Mouse (Mus musculus) urinary bladder, postnatal 14 days (tissue): ENCODE measurements at regions not wholly inside any gene's neighbourhood (a gene's known extent, or its start where the extent isn't known, plus 50 kb on each side); places are given as distances from the start of the nearest gene placed in this dataset.

Source experiments
- DNase-seq: peaks from one replicate; pipeline ENCODE4 v3.0.0; 2021; ENCODE audit warnings: low spot score

- DNase-seq, result no peak
These were observed 62.0 kb upstream of the Rtl1 start for GRCm38 (mm10) chr12:109662179-109662578.

DNA sequence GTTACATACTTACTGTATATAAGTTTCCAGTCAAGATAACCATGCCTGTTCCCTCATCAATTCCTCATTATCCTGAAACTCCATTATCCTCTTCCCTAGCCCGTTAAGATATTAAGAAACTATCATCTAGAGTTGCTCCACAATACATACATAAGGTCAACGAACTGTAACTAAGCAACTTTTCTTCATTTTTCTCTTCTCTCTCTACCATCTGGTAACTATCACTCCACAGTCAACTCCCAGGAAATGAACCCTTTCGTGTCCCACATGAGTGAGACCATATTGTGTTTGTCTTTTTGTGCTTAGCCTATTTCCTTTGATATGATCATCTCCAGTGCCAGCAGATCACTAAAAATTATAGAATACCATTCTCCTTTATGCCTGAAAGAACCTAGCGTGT lies 74.6 kb upstream of the Rtl1 start:
- DNase-seq, result no peak

DNA sequence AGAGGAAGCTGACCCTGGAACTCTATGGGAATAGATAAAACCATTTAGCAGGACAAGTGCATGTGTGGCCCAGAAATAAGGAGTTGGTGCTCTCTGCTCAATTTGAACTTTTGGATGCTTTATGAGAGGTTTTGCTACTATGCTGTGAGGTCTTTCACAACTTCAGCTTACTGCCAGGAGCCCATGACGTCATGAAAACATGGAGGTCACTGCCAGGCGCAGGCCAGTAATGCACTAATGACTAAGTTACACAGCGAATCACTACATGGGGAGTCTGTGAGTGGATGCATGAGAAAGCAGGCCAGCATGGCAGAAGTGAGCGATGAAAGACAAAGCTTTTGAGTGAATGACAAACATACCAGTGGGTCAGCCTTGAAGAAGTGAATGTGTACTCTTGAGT lies 93.9 kb upstream of the Rtl1 start:
- DNase-seq, result no peak

DNA sequence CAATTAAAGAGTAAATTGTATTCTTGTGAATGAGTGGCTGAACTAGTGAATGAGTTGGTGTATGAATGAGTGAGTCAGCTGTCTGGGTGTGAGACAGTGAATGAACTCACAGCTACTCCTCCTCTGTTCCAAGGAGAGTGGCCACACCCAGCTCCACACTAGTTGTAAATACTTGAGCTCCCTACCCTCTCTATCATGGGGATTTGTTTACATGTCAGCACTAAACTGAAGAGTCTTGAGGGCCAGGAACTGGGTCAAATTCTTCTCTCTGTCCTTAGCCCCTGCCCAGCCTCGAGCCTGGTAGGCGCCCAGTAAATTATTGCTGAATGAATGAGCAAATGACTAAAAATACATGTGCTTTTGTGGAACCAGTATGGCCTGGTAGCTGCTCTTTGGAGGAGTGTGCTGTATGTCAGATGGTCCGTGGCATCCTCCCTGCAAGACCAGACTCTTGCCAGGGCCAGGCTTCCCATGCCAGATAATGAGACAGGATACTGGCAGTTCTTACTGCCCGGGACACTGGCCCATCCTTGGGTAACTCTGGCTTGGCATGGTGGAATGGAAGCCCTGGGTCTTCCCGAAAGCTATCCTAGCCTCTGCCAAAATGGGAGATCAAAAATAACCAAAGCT lies 94.8 kb upstream of the Rtl1 start:
- DNase-seq, result no peak

GRCm38 (mm10) chr12:109706820-109707219 lies 106.7 kb upstream of the Rtl1 start:
- DNase-seq, result no peak

DNA sequence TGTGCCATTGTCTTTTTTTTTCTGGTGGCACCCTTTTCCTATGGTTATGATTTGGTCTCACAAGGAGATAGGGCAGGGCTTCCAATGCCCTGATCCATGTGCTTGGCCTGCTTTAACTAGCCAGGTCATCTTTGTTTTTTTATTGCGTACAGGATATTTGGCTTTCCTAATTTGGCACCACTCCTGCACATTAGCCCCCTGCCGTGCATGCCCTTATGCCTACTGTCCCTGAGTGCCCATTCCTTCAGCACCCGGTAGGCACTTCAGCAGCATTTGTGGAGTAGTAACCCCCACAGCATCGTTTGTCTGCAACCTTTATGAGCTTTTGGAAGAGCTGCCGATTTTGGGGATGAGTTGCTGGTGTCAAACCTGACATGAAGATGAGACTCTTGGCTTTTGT lies 109.5 kb upstream of the Rtl1 start:
- DNase-seq, result no peak

DNA sequence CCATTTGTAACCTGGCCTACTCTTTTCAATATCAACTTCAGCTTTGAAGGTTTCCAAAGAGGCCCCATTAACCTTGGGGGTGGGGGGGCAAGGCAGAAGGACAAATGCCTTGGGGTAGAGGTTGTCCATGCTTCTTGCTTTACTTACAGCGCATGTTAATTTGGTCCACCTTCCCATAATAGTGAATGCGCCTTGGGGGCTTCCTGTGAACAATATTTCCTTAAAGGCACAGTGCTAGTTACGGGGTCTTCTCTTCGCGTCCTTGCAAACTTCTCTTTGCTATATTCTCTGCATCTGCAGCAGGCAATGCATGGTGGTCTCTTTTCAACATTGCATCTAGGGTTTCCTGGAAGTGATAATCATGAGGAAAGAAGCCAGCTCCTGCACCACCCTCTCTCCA lies 111.3 kb upstream of the Rtl1 start:
- DNase-seq, result no peak

DNA sequence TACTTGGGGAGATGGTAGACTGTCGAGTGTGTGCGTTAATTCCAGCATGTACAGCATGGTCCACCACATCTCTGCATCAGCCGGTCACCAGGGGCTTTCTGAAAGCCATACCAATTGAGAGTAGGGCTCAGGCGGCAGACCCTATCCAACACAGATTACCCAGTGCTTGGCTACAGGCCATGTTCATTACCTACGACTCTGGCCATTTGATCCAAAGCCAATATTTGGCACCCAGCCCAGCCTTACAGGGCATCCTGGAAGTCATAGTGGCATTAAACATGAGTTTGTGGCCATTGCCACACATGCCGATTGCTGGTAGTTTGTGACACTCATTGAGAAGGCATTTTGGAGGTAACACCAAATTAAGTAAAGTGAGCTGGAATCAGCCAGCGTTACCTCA lies 111.8 kb upstream of the Rtl1 start:
- no peak for DNase-seq

- DNase-seq, result no peak
These were observed 112.3 kb upstream of the Rtl1 start for GRCm38 (mm10) chr12:109712386-109712785.

DNA sequence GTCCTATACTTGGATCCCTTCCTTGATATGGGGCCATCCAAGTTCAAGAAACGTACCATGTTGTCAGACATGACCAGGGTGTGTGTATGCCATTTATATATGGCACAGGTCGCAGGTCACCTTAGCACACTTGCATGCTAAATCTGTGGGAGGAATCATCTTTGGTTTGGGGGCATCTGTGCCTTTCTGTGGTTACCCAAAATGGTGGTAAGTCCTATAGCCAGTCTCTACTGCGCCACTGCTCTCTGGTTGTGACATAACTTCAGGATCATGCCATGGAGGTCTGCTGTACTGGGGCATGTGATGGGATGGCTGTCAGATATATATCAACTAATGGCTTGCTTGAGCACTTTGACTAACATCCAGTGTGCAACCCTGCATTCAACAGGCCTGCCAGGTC lies 112.9 kb upstream of the Rtl1 start:
- no peak for DNase-seq

DNA sequence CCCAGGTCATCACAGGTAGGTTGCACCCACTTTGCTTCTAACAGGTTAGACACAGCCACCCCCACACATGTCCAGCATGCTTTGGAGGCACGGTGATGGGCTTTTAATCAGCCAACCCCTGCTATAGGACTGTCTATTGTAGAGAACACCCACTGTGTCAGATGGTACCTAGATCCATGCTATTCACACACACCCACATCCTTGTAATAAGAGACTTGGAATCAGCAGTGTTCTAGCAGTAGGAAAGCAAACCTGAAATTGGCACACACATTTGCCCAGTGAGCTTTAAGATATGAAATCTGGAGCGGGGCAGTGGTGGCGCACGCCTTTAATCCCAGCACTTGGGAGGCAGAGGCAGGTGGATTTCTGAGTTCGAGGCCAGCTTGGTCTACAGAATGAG lies 113.9 kb upstream of the Rtl1 start:
- DNase-seq, result no peak

DNA sequence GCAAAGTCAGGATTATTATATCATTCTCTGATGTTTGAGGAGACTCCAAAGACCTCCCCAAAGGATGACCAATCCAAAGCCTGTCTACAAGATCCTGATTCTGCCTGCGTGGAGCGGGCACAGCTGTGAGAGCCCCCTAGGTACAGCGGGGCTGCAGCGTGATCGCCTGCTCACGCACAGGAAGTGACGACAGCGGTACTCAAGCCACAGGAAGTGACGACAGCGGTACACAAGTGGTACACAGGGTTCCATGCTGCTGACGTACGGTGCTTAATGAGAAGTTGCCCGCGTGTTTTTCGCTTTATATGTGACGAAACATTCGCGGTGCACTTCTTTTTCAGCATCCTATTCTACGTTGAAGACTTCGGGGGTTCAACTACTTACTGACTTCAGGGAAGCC lies 116.9 kb upstream of the Rtl1 start:
- DNase-seq, result no peak

GRCm38 (mm10) chr12:109718036-109718435 lies 117.9 kb upstream of the Rtl1 start:
- DNase-seq, result no peak

GRCm38 (mm10) chr12:109738201-109738600 lies 138.1 kb upstream of the Rtl1 start:
- no peak for DNase-seq

- no peak for DNase-seq
These were observed 138.8 kb upstream of the Rtl1 start for GRCm38 (mm10) chr12:109738911-109739310.

DNA sequence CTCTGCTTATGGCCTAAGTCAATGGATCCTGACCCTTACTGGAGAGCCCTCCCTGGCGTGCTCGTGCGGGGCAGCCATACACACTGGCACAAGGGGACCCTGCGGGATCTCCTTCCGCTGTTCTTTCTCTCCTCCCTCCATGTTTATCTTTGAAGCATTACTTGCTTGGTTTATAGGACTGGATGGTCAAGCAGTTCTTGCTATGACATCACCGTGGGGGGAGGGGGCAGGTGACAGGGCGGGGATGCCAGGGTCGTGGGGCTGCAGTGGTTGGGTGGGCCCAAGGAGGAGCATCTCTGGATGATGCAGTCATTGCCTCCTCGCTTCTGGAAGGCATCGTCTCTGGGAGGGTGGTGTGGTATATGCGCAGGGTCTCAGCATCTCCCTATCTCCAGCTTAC lies 142.4 kb upstream of the Rtl1 start:
- DNase-seq, result no peak

DNA sequence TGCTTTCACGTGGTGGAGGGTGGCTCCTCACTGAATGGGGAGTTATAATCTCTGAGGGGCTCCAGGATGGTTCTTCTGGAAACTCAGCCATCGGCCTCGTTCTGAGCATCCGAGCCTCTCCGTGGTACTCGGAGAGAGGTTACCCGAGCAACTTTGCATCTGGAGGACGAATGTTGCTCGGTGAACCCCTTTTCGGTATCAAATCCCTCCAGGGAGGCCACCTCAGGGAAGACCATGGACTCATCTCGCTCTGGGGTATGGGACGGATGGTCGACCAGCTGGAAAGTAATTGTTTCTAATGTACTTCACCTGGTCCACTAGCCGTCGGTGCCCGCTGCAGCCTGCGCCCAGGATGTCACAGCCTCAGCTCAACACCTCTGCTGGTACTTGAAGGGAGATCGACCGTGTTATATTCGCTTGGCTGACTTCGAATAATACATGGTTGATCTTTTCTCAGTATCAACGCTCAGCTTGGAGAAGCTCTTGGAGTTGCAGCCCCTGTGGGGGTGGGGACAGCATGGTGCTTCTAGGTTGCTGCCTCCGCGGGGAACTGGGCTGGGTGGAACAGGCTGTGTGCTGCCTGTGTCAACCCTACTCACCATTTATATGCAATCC lies 143.0 kb upstream of the Rtl1 start:
- no peak for DNase-seq

DNA sequence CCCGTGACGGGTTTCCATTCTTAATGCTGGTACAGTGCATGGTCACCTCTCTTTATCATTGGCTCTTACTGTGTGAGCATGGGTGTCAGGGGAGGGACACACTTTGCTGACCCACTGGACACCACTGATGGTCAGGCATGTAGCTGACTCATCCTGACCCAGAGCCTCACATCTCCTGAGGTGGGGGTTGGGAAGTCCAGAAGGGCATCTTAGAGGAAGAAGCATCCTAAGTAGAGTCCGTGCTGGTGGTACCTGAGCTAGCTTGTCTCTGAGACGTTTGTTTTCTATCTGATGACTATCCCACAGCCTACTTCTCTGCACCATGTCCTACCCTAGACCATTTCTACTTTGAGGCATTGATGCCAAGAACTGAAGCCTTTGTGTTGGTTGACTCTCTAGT lies 144.1 kb upstream of the Rtl1 start:
- no peak for DNase-seq

- no peak for DNase-seq
These were observed 145.8 kb upstream of the Rtl1 start for GRCm38 (mm10) chr12:109745731-109746484.

GRCm38 (mm10) chr12:109747201-109747600 lies 147.1 kb upstream of the Rtl1 start:
- no peak for DNase-seq

DNA sequence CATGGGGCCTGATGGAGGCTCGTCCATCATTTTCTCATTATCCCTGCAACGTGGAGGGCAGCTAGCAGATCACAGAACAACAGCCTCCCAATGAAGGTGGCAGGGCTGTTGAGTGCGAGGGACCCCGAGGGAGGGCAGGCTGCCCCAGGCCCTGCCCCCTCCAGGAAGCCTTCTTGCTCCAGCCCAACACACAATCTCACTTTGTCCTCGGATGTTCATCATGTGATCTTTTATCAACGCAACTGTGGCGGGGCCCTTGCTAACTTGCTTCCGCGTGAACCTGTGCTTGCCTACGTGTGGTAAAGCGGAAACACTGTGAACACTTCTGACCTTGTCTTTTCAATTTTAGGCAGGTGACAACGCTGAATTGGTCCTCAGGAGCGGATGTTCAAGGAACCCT lies 147.6 kb upstream of the Rtl1 start:
- no peak for DNase-seq

DNA sequence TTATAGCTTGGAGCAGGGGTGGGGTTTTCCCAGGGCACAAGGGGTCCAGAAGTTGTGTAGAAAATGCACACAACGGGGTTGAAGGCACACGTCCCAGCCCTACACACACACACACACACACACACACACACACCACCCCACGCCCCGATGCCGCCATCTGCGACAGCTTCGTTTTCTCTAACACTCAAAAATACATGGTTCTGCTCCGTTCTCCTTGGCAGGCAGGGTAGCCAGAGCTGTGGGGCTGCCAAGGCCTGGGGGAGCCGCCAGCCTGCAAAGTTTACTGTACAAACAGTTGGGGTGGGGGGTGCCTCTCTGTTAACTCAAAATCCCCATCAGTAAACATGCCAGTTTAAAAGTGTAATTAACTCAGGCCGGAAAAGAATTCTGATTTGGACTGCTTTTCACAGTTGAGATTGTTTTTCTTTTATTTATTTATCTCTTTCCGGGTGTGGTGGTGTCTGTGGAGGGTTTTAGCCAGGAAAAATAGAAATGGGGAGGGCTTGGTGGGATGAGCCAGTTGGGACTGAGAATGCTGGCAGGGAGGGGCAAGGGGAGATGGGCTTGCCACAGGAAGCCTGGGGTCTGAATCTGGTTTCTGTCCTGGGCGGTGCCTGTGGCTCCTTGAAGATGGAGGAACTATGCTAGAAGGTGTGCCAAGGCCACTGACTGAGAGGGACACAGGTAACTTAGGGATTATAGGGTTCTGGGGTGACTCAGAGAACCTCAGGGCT lies 148.4 kb upstream of the Rtl1 start:
- DNase-seq, result no peak

DNA sequence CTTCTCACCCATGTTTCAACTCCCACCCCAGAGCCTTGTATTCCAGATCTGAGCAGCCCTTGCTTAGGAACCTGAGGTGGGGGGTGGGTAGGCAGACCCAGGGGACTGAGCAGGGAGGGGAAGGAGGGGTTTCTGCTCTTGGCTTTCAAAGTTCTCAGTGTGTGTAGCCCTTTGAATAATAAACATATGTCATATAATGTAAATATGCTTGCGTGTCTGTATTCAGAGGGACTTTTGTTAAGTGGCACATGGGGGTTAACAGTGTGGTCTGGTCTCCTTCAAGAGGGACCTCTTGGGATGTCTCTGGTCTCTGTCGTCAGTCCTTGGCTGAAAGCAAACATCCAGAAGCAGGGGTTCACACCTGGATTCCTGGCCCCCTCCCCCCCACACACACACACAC lies 149.1 kb upstream of the Rtl1 start:
- no peak for DNase-seq
